Comparison of ENCODE assay signal across 23 mouse cellular contexts in genomic region chr1:62715004-62715403, GRCm38 (mm10). TPM values are rescaled to one million over a fixed set of nuclear protein-coding genes. Genes with fewer than 3 reads are reported as not detected.
A peak's percentile ranks its signal among the peaks of the same experiment; 100 is the strongest.
DNase-seq lines count a peak whose midpoint lies in the region; ATAC-seq and TF ChIP-seq lines count a peak whose summit lies in the region.
"Had no signal": no experiment of that assay in that cellular context is flagged by ENCODE, and none has a peak within 500 bp of the region (broad histone marks: within the 10 kb centered on the region; RNA-seq: fewer than 3 reads in every experiment).

No protein-coding gene starts in this region.

- no peak overlapping the region for H3K27ac ChIP-seq in hindbrain, embryonic 10.5 days
- no peak overlapping the region for H3K27ac ChIP-seq in hindbrain, embryonic 11.5 days (ENCODE audit: low read depth, low read length)
- H3K27ac ChIP-seq in bone marrow macrophage, adult 2 months (ENCODE audit: insufficient read depth, low read depth, low read length) = peak overlapping the region; percentile 43; the same call in 1 of the 2 replicates
- no peak overlapping the region for H3K27ac ChIP-seq in limb, embryonic 10.5 days
- no peak overlapping the region for H3K27ac ChIP-seq in stomach, postnatal 0 days (replicated peaks)
- H3K27ac ChIP-seq: forebrain, embryonic 10.5 days; forebrain, embryonic 13.5 days; heart, embryonic 10.5 days; hindbrain, embryonic 14.5 days; hindbrain, postnatal 0 days had no signal

- no peak overlapping the region for H3K9ac ChIP-seq in hindbrain, embryonic 11.5 days (ENCODE audit: low read depth, low read length)
- no peak overlapping the region for H3K9ac ChIP-seq in stomach, postnatal 0 days (ENCODE audit: low read length)
- H3K9ac ChIP-seq: forebrain, embryonic 13.5 days; hindbrain, embryonic 14.5 days had no signal

- TF ChIP-seq EP300 in stomach, postnatal 0 days (optimal IDR thresholded peaks at IDR 0.05) = no peak

- no peak overlapping the region for H3K4me3 ChIP-seq in hindbrain, embryonic 10.5 days
- no peak overlapping the region for H3K4me3 ChIP-seq in hindbrain, embryonic 11.5 days (ENCODE audit: low read depth, low read length)
- no peak overlapping the region for H3K4me3 ChIP-seq in bone marrow macrophage, adult 2 months (ENCODE audit: insufficient read depth, low read length)
- no peak overlapping the region for H3K4me3 ChIP-seq in limb, embryonic 10.5 days
- no peak overlapping the region for H3K4me3 ChIP-seq in stomach, postnatal 0 days (ENCODE audit: low read depth, low read length)
- H3K4me3 ChIP-seq: forebrain, embryonic 10.5 days; forebrain, embryonic 13.5 days; gastrocnemius, adult 2 months; heart, adult 2 months; heart, embryonic 10.5 days had no signal

- TF ChIP-seq POLR2A in bone marrow macrophage, adult 2 months (IDR thresholded peaks at IDR 0.05; ENCODE audit: borderline replicate concordance, low read depth, low read length) = no peak

- H3K4me1 ChIP-seq in hindbrain, embryonic 10.5 days (replicated peaks) = peaks cover 41% of the 10 kb centered on the region
- peaks cover 4% of the 10 kb centered on the region for H3K4me1 ChIP-seq in hindbrain, embryonic 11.5 days (replicated peaks; ENCODE audit: control insufficient read depth, insufficient read depth, low read length)
- peaks cover 77% of the 10 kb centered on the region for H3K4me1 ChIP-seq in bone marrow macrophage, adult 2 months (ENCODE audit: control insufficient read depth, insufficient read depth, low read length)
- H3K4me1 ChIP-seq in limb, embryonic 10.5 days = peaks cover 60% of the 10 kb centered on the region
- peaks cover 3% of the 10 kb centered on the region for H3K4me1 ChIP-seq in stomach, postnatal 0 days (replicated peaks; ENCODE audit: control insufficient read depth, insufficient read depth)

- DNase-seq in hindbrain, embryonic 10.5 days (ENCODE audit: low spot score) = peak; percentile 1
- no peak for DNase-seq in hindbrain, embryonic 11.5 days (ENCODE audit: low spot score)
- DNase-seq in limb, embryonic 10.5 days (ENCODE audit: low spot score) = peak; percentile 26
- DNase-seq in thymus, postnatal 14 days = no peak
- no peak for DNase-seq in stomach, postnatal 0 days (ENCODE audit: low spot score)
- DNase-seq: adrenal gland, adult 2 months; adrenal gland, postnatal 14 days; B cell, adult 2 months; cerebellum, adult 18-20 months; cerebellum, adult 9-10 months; cerebellum, postnatal 14 days; gastrocnemius, adult 2 months; gastrocnemius, postnatal 14 days; heart, adult 2 months had no signal

- no peak for ATAC-seq in hindbrain, embryonic 11.5 days (ENCODE audit: low FRiP score)
- ATAC-seq in stomach, postnatal 0 days (ENCODE audit: low FRiP score, low TSS enrichment) = no peak
- ATAC-seq: forebrain, embryonic 13.5 days; forebrain, embryonic 16.5 days; hindbrain, postnatal 0 days; inflammation-experienced regulatory T-cells, adult 6 months; intestine, embryonic 16.5 days had no signal

- no peak overlapping the region for H3K4me2 ChIP-seq in hindbrain, embryonic 11.5 days (replicated peaks; ENCODE audit: low read depth, low read length)
- no peak overlapping the region for H3K4me2 ChIP-seq in stomach, postnatal 0 days (replicated peaks; ENCODE audit: low read depth)

- H3K36me3 ChIP-seq in hindbrain, embryonic 10.5 days = no peaks in the 10 kb centered on the region
- H3K36me3 ChIP-seq in hindbrain, embryonic 11.5 days (ENCODE audit: control insufficient read depth, insufficient read depth, low read length) = no peaks in the 10 kb centered on the region
- H3K36me3 ChIP-seq in limb, embryonic 10.5 days = peaks cover 28% of the 10 kb centered on the region
- H3K36me3 ChIP-seq in stomach, postnatal 0 days (ENCODE audit: control insufficient read depth, insufficient read depth, low read length) = 0 out of 2 replicates have a peak, but pooled peaks cover 2% of the 10 kb centered on the region
- H3K36me3 ChIP-seq: forebrain, embryonic 10.5 days; heart, embryonic 10.5 days had no signal

- H3K27me3 ChIP-seq in hindbrain, embryonic 10.5 days (ENCODE audit: insufficient read depth, poor library complexity, severe bottlenecking) = peaks cover 25% of the 10 kb centered on the region
- H3K27me3 ChIP-seq in hindbrain, embryonic 11.5 days (ENCODE audit: control insufficient read depth, insufficient read depth, low read length) = no peaks in the 10 kb centered on the region
- peaks cover 5% of the 10 kb centered on the region for H3K27me3 ChIP-seq in limb, embryonic 10.5 days (ENCODE audit: low read depth, poor library complexity, severe bottlenecking)
- H3K27me3 ChIP-seq in stomach, postnatal 0 days (ENCODE audit: control insufficient read depth, insufficient read depth, low read length) = no peaks in the 10 kb centered on the region

- no peaks in the 10 kb centered on the region for H3K9me3 ChIP-seq in hindbrain, embryonic 10.5 days
- no peaks in the 10 kb centered on the region for H3K9me3 ChIP-seq in hindbrain, embryonic 11.5 days (ENCODE audit: control insufficient read depth, low read length)
- H3K9me3 ChIP-seq in limb, embryonic 10.5 days (replicated peaks) = no peaks in the 10 kb centered on the region
- H3K9me3 ChIP-seq in stomach, postnatal 0 days (ENCODE audit: control insufficient read depth, low read length) = no peaks in the 10 kb centered on the region
- H3K9me3 ChIP-seq: forebrain, embryonic 10.5 days; forebrain, embryonic 13.5 days; heart, embryonic 10.5 days had no signal

- no peak for TF ChIP-seq CTCF in bone marrow macrophage, adult 2 months (IDR thresholded peaks at IDR 0.05; ENCODE audit: low read depth, low read length)
- no peak for TF ChIP-seq CTCF in stomach, postnatal 0 days (IDR thresholded peaks at IDR 0.05; ENCODE audit: low read depth)

- 93% methylated on average over 1 of the region's 1 CpGs for WGBS in hindbrain, embryonic 10.5 days
- WGBS in hindbrain, embryonic 11.5 days = 93% methylated on average over 1 of the region's 1 CpGs
- 97% methylated on average over 1 of the region's 1 CpGs for WGBS in limb, embryonic 10.5 days
- 95% methylated on average over 1 of the region's 1 CpGs for WGBS in stomach, postnatal 0 days

RNA-seq across cellular contexts. Expression of gene Nrp2, which starts 11.9 kb away (rescaled TPM):
- 21.8 and 23.1 TPM in 2 replicates for polyA plus RNA-seq in hindbrain, embryonic 10.5 days (2016; fragmentation: Nextera tagmentation; extraction: Ambion mirVana)
- 22.5 and 29.3 TPM in 2 replicates for polyA plus RNA-seq in hindbrain, embryonic 11.5 days (2014; fragmentation: Nextera tagmentation; extraction: Ambion mirVana)
- polyA plus RNA-seq in bone marrow macrophage, adult 2 months (2012; ENCODE audit: insufficient read depth, insufficient read length, missing spikeins) = 86.4 and 97.2 TPM in 2 replicates
- polyA plus RNA-seq in limb, embryonic 10.5 days (2016; fragmentation: Nextera tagmentation; extraction: Ambion mirVana) = 31.7 and 54.7 TPM in 2 replicates
- polyA plus RNA-seq in stomach, postnatal 0 days (2015; fragmentation: Nextera tagmentation; extraction: Ambion mirVana) = 10.2 TPM in 2 replicates

Comparison
In these comparisons a context has a peak if more than half of its experiments do, and no peak if none do; other contexts are left out.
1. DNase-seq: peak in hindbrain, embryonic 10.5 days (single experiment) and limb, embryonic 10.5 days (single experiment); none in hindbrain, embryonic 11.5 days (single experiment), thymus, postnatal 14 days (single experiment) and stomach, postnatal 0 days (single experiment).